Mouse (Mus musculus) heart, postnatal 14 days (tissue): ENCODE results near the gene Il11ra1. TPM values are rescaled to one million over a fixed set of nuclear protein-coding genes. Genes with fewer than 3 reads are reported as not detected.
A peak's percentile ranks its signal among the peaks of the same experiment; 100 is the strongest.
"Not testable (repeated sequence)": the region's sequence is repeated elsewhere in the genome, so short reads cannot be mapped to it uniquely, and the experiment has no call there.

Experiments
- DNase-seq, 2 experiments: peaks; one replicate each; pipeline ENCODE4 v3.0.0; 2021 to 2022
- intact Hi-C: fragments of 180-260 bp; cut with DNase I; formaldehyde crosslinking; loops from one replicate; pipeline ENCODE4 v1.15.1; 2025
- total RNA-seq, 2 experiments: library from RNA; stranded (reverse); gene quantifications; 2 replicates each; pipeline ENCODE4 v1.2.3; 2021

Il11ra1 gene
- total RNA-seq, 2 experiments from 2014 or later, result 56.9 to 61.0 TPM

DNA sequence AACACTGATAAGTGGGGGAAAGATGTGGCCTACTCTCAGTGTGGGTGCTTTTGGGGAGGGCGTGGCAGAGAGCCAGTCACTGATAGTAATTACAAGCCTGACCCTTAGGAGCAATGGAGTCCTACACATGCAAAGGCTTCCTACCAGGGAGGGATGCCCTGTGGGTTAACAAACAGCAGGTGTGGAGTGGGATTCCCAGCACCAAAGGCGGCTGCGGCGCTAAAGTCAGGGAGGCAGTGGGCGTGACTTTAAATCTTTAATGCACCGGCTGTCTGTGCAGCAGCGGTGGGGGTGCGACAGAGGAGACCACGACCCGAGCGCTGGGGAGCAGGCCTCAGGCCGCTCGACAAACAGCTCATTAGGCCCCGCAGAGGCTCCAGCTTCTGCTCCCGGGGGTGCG, 73.2 kb downstream of the Il11ra1 start:
- DNase-seq, intact Hi-C loops: not testable (repeated sequence)

DNA sequence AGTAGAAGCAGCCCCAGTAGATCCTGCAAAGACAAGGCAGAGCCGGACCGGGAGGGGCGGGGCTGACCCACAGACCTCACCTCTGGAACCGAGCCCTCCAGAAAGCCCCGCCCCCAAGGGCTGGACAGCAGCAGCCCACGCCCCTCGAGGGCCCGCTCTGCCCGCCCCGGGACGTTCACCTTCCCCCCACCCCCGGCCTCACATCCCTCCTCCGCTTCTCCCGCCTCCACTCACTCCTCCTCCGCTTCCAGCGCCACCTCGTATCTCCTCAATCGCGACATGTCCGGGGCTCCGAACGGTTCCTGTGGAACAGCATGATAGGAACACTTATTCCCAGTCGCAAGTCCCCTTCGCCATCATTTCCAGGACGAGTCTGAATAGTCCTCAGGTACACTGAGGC, 73.7 kb downstream of the Il11ra1 start:
- intact Hi-C loops, result not testable (repeated sequence)

GRCm38 (mm10) chr4:41774002-41774401, 74.2 kb downstream of the Il11ra1 start, which contains the start of gene Ccl27a:
Gene Ccl27a (minus strand): TSS chr4:41774247.
- peak; percentile 60 to 70 for DNase-seq
- intact Hi-C loops, result not testable (repeated sequence)

More for the DNA sequence above, 73.7 kb downstream of the Il11ra1 start:
- DNase-seq, result peak; percentile 64 to 71

DNA sequence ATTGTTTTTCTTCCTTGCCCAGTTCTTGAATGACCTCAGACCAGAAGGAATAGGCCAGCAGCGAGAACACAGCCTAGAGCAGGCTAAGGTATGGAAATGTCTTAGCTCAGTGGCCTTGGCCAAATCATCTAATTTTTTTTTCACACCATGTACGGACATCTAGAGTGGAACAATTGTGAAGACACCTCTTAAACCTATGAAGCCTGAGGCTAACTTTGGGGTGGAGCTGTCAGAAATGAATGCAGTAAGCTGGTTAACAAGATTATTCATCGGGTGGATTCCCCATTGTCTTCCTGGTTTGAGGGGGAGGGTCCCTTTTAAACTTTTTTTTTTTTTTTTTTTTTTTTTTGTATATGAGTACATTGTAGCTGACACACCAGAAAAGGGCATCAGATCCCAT, 74.7 kb downstream of the Il11ra1 start:
- DNase-seq, intact Hi-C loops: not testable (repeated sequence)

- intact Hi-C loops, DNase-seq: not testable (repeated sequence)
Observed at GRCm38 (mm10) chr4:41775840-41776239, 76.1 kb downstream of the Il11ra1 start.

GRCm38 (mm10) chr4:41781271-41781670, 81.5 kb downstream of the Il11ra1 start:
- DNase-seq, intact Hi-C loops: not testable (repeated sequence)

- DNase-seq, intact Hi-C loops: not testable (repeated sequence)
Observed at GRCm38 (mm10) chr4:41781748-41782485, 82.1 kb downstream of the Il11ra1 start.

GRCm38 (mm10) chr4:41782711-41783110, 82.9 kb downstream of the Il11ra1 start:
- DNase-seq, intact Hi-C loops: not testable (repeated sequence)

DNA sequence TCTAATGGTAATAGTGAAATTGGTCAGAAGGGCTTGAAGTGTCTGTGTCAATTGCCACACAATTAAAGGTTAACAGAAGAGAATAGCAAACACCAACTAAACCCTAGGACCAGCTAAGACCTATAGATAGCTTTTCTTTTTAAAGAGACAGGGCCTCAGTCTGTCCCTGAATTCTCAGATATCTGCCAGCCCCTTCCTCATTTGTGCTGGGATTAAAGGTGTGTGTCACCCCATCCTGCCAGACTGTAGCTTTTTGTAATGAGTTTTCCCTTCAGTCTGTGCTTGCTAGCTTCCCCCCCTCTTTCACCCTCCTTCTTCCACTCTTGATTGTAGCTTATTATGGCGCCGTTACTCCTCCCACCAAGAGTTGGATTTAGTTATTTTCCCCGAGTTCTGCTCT, 83.4 kb downstream of the Il11ra1 start:
- intact Hi-C loops, DNase-seq: not testable (repeated sequence)

Other genes with a start within 250 kb of the Il11ra1 start
- 1 to 10 TPM; 1.2 to 1.4 TPM for gene Kif24, start 235.1 kb upstream of the Il11ra1 start, total RNA-seq
- gene Nudt2, start 234.8 kb upstream of the Il11ra1 start, total RNA-seq, result 10 to 100 TPM; 24.6 to 25.8 TPM
- gene AI464131, start 196.9 kb upstream of the Il11ra1 start, total RNA-seq, result 10 to 100 TPM; 10.2 to 10.3 TPM
- gene 1110017D15Rik, start 182.7 kb upstream of the Il11ra1 start, total RNA-seq, result under 1 TPM in 1 of 2 experiments, not detected in 1; 0.69 TPM
- 10 to 100 TPM; 14.5 to 17.3 TPM for gene Fam219a, start 130.5 kb upstream of the Il11ra1 start, total RNA-seq
- 1 to 10 TPM in 1 of 2 experiments, under 1 TPM in 1; 0.93 to 1.7 TPM for gene Dnaic1, start 130.2 kb upstream of the Il11ra1 start, total RNA-seq
- gene Enho, start 59.7 kb upstream of the Il11ra1 start, total RNA-seq, result 1 to 10 TPM; 4.3 to 4.6 TPM
- gene Cntfr, start 2.9 kb upstream of the Il11ra1 start, total RNA-seq, result 1 to 10 TPM; 2.0 to 5.1 TPM
- gene Rpp25l, start 13.5 kb downstream of the Il11ra1 start, total RNA-seq, result 10 to 100 TPM; 28.7 to 30.2 TPM
- gene Dctn3, start 23.2 kb downstream of the Il11ra1 start, total RNA-seq, result 10 to 100 TPM; 83.6 to 87.8 TPM
- gene Arid3c, start 31.2 kb downstream of the Il11ra1 start, total RNA-seq, result not detected
- 10 to 100 TPM; 45.6 to 52.0 TPM for gene Galt, start 55.2 kb downstream of the Il11ra1 start, total RNA-seq
- gene Sigmar1, start 56.2 kb downstream of the Il11ra1 start, total RNA-seq, result 10 to 100 TPM; 22.8 to 23.2 TPM
- gene Ccl27a, start 74.3 kb downstream of the Il11ra1 start, total RNA-seq, result 10 to 100 TPM; 17.2 to 19.3 TPM
- not detected for gene Gm21541, start 203.6 kb downstream of the Il11ra1 start, total RNA-seq
- under 1 TPM; 0.65 to 0.80 TPM for gene Gm20878, start 241.6 kb downstream of the Il11ra1 start, total RNA-seq